Mouse (Mus musculus) limb, embryonic 13.5 days (tissue): ENCODE data around the gene Ntng1. TPM values are rescaled to one million over a fixed set of nuclear protein-coding genes. Genes with fewer than 3 reads are reported as not detected.

ENCODE experiments used
- ATAC-seq: fragments of 200-750 bp; cut with Nextera tagmentation; 2 replicates; pipeline ENCODE4 v1.8.0; 2017; ENCODE audit warnings: low read depth, moderate number of reproducible peaks, moderate TSS enrichment; ENCODE audit not compliant: low FRiP score
- H3K27ac ChIP-seq: fragments of 300-500 bp; sonication (generic); 2 replicates; pipeline ENCODE4 v1.5.1; 2015; ENCODE audit warnings: inconsistent platforms, mild to moderate bottlenecking, moderate library complexity
- H3K27me3 ChIP-seq: fragments of 300-500 bp; sonication (generic); 2 replicates; pipeline ENCODE4 v1.6.1; 2015; ENCODE audit warnings: mild to moderate bottlenecking, inconsistent platforms
- H3K36me3 ChIP-seq: fragments of 300-500 bp; sonication (generic); 2 replicates; pipeline ENCODE4 v1.6.1; 2015; ENCODE audit warnings: inconsistent platforms, mild to moderate bottlenecking, moderate library complexity
- H3K4me1 ChIP-seq: fragments of 300-500 bp; sonication (generic); 2 replicates; pipeline ENCODE4 v1.6.1; 2015; ENCODE audit warnings: inconsistent platforms
- H3K4me2 ChIP-seq: fragments of 300-500 bp; sonication (generic); replicated peaks from 2 replicates; pipeline ENCODE4 v1.6.1; 2015; ENCODE audit warnings: inconsistent platforms, mild to moderate bottlenecking, moderate library complexity
- H3K4me3 ChIP-seq: fragments of 300-500 bp; sonication (generic); 2 replicates; pipeline ENCODE4 v1.5.1; 2015; ENCODE audit warnings: moderate library complexity, mild to moderate bottlenecking, inconsistent platforms
- H3K9ac ChIP-seq: fragments of 300-500 bp; sonication (generic); 2 replicates; pipeline ENCODE4 v1.6.1; 2015; ENCODE audit warnings: mild to moderate bottlenecking, inconsistent platforms
- H3K9me3 ChIP-seq: fragments of 300-500 bp; sonication (generic); 2 replicates; pipeline ENCODE4 v1.6.1; 2016; ENCODE audit warnings: inconsistent platforms
- WGBS: fragments of 180-500 bp; shearing (Covaris S2); methylation state at CpG from one replicate; pipeline ENCODE4 v1.1.7; 2015; 5-methylcytosine and 5-hydroxymethylcytosine counted together
- polyA plus RNA-seq: library from polyadenylated mRNA; unstranded; fragments of >200 nt; fragmentation: Nextera tagmentation; extraction: Ambion mirVana; gene quantifications from 2 replicates; pipeline ENCODE4 v1.2.1, GENCODE M21; 2015

The Ntng1 gene
- polyA plus RNA-seq, 1 experiment from 2014 or later: 8.6 TPM

DNA sequence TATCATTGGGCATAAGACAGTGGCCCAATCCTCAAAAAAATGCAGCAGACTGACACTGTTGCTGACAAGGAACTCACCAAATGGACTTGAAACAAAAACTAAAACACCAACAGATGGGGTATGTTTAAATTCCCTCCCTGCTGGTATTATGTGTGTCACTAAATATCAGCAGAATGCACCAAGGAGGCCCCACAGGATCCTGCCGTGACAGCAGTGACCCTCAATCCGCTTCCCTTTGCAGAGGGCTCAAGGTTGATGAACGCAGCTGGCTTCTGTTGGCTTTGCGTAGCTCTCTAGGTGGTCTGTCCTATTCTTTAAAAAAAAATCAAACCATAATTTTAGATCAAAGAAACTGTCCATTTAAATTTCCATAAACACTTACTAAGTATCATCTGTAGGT is 226.7 kb downstream of the Ntng1 start:
- no peaks in the 10 kb centered on the region for H3K9me3 ChIP-seq
- no peak overlapping the region for H3K27ac ChIP-seq
- no peaks in the 10 kb centered on the region for H3K36me3 ChIP-seq
- no peak overlapping the region for H3K4me2 ChIP-seq
- no peak overlapping the region for H3K9ac ChIP-seq
- H3K4me3 ChIP-seq: no peak overlapping the region
- peaks cover 17% of the 10 kb centered on the region for H3K4me1 ChIP-seq
- WGBS: 38% methylated on average over 4 of the region's 4 CpGs
- 0 out of 2 replicates have a peak, but pooled peaks cover 4% of the 10 kb centered on the region for H3K27me3 ChIP-seq
- ATAC-seq: no peak

DNA sequence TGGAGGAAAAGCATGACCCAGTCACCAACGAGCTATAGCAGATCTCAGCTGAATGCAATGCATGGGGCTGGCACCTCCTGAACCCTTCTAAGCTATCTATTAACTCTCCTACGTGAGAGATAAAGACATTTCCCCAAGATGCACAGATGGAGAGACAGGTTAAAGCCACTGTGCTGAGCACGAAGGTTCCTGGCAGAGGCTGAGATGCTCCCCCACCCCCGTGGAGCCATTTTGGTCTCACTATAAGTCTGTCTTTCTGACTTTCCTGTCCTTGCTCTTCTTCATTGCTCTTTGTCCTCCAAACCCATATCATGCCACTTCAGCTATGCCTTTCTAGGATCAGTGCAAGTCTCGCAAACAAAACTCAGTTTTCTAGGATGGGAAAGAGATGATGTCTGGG is 229.6 kb downstream of the Ntng1 start:
- Histone ChIP-seq H3K9ac (no peak overlapping the region), H3K36me3 (no peaks in the 10 kb centered on the region), H3K4me2 (no peak overlapping the region), H3K27ac (no peak overlapping the region), H3K27me3 (0 out of 2 replicates have a peak, but pooled peaks cover 4% of the 10 kb centered on the region), H3K4me1 (peaks cover 19% of the 10 kb centered on the region), H3K4me3 (no peak overlapping the region), H3K9me3 (no peaks in the 10 kb centered on the region)
- ATAC-seq: no peak
- 77% methylated on average over 5 of the region's 5 CpGs for WGBS

DNA sequence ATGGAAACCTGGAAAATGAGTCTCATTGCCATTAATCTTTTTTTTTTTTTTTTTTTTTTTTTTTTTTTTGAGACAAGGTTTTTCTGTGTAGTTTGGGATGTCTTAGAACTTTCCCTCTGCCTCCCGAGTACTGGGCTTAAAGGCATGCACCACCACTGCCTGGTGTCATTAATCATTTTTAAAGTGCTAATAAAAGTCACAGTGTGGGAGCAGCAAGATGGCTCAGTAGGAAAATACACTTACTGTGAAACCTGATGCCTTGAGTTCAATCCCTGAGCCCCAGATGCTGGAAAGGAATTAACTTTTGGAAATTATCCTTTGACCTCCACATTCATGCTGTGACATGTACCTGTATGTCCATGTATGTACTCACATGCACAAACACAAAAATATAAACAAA is 253.2 kb downstream of the Ntng1 start:
- no peak; the same call in 1 of the 2 replicates for ATAC-seq
- no peak overlapping the region for H3K4me3 ChIP-seq

DNA sequence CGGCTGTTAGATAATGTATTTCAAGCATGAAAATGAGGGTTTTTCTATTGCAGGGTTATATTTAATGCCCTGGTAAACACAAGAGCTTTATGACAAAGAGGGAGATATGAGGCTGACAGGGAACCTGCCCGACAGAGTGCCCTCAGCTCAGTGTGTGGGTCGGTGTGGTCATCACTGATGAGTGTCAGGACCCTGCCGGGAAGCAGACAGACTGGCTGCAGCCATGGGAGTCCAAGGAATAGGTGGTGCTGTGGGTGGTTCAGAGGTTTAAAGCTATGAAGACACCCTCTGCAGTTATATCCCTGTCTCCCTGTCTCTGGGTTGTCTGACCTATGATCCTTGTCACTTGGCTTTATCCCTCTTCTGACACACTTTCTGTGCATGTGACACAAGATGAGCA is 258.1 kb downstream of the Ntng1 start:
- no peaks in the 10 kb centered on the region for H3K36me3 ChIP-seq

More for the DNA sequence above, 253.2 kb downstream of the Ntng1 start:
- Histone ChIP-seq H3K36me3 (no peaks in the 10 kb centered on the region), H3K9ac (no peak overlapping the region), H3K9me3 (no peaks in the 10 kb centered on the region), H3K27ac (no peak overlapping the region), H3K4me1 (no peaks in the 10 kb centered on the region), H3K27me3 (no peaks in the 10 kb centered on the region), H3K4me2 (no peak overlapping the region)
- WGBS: 0% methylated on average over 1 of the region's 1 CpGs

GRCm38 (mm10) chr3:109879061-109879460 is 264.8 kb downstream of the Ntng1 start:
- Histone ChIP-seq H3K4me3 (no peak overlapping the region), H3K27ac (no peak overlapping the region), H3K9me3 (no peaks in the 10 kb centered on the region), H3K4me2 (no peak overlapping the region), H3K36me3 (no peaks in the 10 kb centered on the region), H3K9ac (no peak overlapping the region), H3K27me3 (no peaks in the 10 kb centered on the region), H3K4me1 (no peaks in the 10 kb centered on the region)
- 78% methylated on average over 4 of the region's 4 CpGs for WGBS
- ATAC-seq: no peak

More for the DNA sequence above, 258.1 kb downstream of the Ntng1 start:
- no peaks in the 10 kb centered on the region for H3K27me3 ChIP-seq
- ATAC-seq: no peak
- no peak overlapping the region for H3K9ac ChIP-seq
- H3K27ac ChIP-seq: no peak overlapping the region
- H3K4me1 ChIP-seq: no peaks in the 10 kb centered on the region
- H3K4me2 ChIP-seq: no peak overlapping the region
- 84% methylated on average over 4 of the region's 4 CpGs for WGBS
- H3K4me3 ChIP-seq: no peak overlapping the region
- no peaks in the 10 kb centered on the region for H3K9me3 ChIP-seq

- H3K27ac ChIP-seq: no peak overlapping the region
- H3K9me3 ChIP-seq: no peaks in the 10 kb centered on the region
- no peak overlapping the region for H3K4me2 ChIP-seq
- H3K27me3 ChIP-seq: no peaks in the 10 kb centered on the region
- 89% methylated on average over 17 of the region's 17 CpGs for WGBS
- H3K4me3 ChIP-seq: no peak overlapping the region
- ATAC-seq: no peak
- H3K36me3 ChIP-seq: no peaks in the 10 kb centered on the region
- no peaks in the 10 kb centered on the region for H3K4me1 ChIP-seq
- H3K9ac ChIP-seq: no peak overlapping the region
Measured at GRCm38 (mm10) chr3:109871986-109872385, 271.8 kb downstream of the Ntng1 start.

DNA sequence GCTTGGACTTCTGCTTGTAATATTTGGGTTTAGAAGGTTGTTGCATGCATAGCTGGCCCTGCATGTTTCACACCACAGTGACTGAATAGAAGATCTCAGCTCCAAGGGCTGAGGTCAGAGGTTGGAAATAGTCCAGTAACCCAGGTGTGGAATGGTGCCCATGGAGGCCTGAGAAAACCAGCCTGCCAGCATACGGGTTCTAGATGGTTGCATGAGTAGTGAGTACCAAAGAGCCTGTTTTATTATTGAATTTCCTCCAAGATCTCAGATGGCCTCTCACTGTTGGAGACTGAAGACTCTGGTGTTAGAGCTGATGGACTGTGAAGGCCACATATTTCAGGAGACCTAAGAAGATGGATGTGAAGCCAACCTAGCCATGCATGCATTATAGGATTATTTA is 285.5 kb downstream of the Ntng1 start:
- Histone ChIP-seq H3K27me3 (no peaks in the 10 kb centered on the region), H3K9me3 (no peaks in the 10 kb centered on the region), H3K4me2 (no peak overlapping the region), H3K36me3 (no peaks in the 10 kb centered on the region), H3K4me3 (no peak overlapping the region), H3K4me1 (no peaks in the 10 kb centered on the region), H3K27ac (no peak overlapping the region), H3K9ac (no peak overlapping the region)
- 86% methylated on average over 1 of the region's 1 CpGs for WGBS
- no peak for ATAC-seq

DNA sequence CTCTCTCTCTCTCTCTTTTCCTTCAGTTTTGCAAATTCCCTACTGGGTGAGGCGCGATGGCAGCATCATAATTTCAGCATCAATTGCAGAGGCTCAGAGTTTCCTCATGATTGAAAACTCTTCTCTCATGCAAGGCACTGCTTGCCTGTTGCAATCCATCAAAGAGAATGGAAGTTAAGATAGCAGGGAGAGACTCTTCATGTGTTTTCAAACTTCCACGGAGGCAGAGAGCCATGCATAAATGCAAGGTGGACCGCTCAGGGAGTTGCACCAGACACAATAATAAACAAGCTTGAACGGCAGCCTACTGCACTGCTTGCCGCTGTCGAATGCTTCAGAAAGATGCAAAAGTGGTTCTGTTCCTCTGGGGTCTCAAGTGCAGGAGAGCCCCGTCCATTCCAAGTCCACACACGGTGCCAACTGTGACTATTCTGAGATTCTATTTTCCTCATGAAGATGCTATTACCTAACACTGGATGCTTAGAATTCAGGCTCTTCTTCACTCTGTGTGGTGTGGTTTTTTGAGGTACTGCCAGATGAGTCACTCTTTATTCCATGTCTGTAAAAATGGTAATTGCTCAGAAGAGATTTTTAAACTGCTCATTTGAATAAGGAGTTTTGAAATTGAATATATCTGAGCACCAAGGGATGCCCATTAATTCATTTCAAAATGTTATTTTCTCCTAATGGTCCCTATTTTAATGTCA is 289.2 kb downstream of the Ntng1 start:
- Histone ChIP-seq H3K27ac (no peak overlapping the region), H3K27me3 (no peaks in the 10 kb centered on the region), H3K4me3 (no peak overlapping the region), H3K4me2 (no peak overlapping the region), H3K9ac (no peak overlapping the region), H3K9me3 (no peaks in the 10 kb centered on the region), H3K4me1 (peaks cover 5% of the 10 kb centered on the region), H3K36me3 (no peaks in the 10 kb centered on the region)
- ATAC-seq: no peak
- 83% methylated on average over 9 of the region's 9 CpGs for WGBS

GRCm38 (mm10) chr3:109846660-109847059 is 297.2 kb downstream of the Ntng1 start:
- Histone ChIP-seq H3K27ac (no peak overlapping the region), H3K36me3 (no peaks in the 10 kb centered on the region), H3K27me3 (no peaks in the 10 kb centered on the region), H3K4me1 (peaks cover 5% of the 10 kb centered on the region), H3K4me3 (no peak overlapping the region), H3K4me2 (no peak overlapping the region), H3K9me3 (no peaks in the 10 kb centered on the region), H3K9ac (no peak overlapping the region)
- 80% methylated on average over 4 of the region's 4 CpGs for WGBS
- no peak for ATAC-seq

DNA sequence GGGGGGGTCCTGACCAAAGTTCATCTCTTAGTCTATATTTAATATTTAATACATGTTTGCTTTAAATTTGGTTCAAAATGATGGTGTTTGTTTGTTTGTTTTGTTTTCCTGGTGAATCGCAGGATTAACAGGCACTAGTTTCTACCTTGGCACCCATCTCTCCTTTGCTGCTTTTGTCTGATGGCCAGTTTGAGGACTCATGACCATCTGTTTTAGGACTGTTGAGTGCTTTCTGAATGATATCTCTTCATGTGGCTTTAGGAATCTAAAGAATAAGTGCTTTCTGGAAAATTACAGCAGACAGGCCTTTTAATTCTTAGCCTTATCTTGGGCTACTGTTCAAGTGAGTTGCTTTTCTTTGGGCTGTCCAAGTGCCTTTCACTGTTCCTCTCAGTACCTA is 318.0 kb downstream of the Ntng1 start:
- no peak overlapping the region for H3K4me3 ChIP-seq
- H3K4me2 ChIP-seq: no peak overlapping the region
- no peak overlapping the region for H3K9ac ChIP-seq
- no peaks in the 10 kb centered on the region for H3K9me3 ChIP-seq
- 89% methylated on average over 1 of the region's 1 CpGs for WGBS
- ATAC-seq: no peak
- no peak overlapping the region for H3K27ac ChIP-seq
- H3K27me3 ChIP-seq: no peaks in the 10 kb centered on the region
- no peaks in the 10 kb centered on the region for H3K36me3 ChIP-seq
- no peaks in the 10 kb centered on the region for H3K4me1 ChIP-seq

- Histone ChIP-seq H3K9ac (no peak overlapping the region), H3K4me3 (no peak overlapping the region), H3K27me3 (no peaks in the 10 kb centered on the region), H3K36me3 (no peaks in the 10 kb centered on the region), H3K4me2 (no peak overlapping the region), H3K4me1 (no peaks in the 10 kb centered on the region), H3K27ac (no peak overlapping the region), H3K9me3 (no peaks in the 10 kb centered on the region)
- 74% methylated on average over 2 of the region's 2 CpGs for WGBS
- ATAC-seq: no peak
Measured at GRCm38 (mm10) chr3:109822803-109823474, 320.9 kb downstream of the Ntng1 start.

DNA sequence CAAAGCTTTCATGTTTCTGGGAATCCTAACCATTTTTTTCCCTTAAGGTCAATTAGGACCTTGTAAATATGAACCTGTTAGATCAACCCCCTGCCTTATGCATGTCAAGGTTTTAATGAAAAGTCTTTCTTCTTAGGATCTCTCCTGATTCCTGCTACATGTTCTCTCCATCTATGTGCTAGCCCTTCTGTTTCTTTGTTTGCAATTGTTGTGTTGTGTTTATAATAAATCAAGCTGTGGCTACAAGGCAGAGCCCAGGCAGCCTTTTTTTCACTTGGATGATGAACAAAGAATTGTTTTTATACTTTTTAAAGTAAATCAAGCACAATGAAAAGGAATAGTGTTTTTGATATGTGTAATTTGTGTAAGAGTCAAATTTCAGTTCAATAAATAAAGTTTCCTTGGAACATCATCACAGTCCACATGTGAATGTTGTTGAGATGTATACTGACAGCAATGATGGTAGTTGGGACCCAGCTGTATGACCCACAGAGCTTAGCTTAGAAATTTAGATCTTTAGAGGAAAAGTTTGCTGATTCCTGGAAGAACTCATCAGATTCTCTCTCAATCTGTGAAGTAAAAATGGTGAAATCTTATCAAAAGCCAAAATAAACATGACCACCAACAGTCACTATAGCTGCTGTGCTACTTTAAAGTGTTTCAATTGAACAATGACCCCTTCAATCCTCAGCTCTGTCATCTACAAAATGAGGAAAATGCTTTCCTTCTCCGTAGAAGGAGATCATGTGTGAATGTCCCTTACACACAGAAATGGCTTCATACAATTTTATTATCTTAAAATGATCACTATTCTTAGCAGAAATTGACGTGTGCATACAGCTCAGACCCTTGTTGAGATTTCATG is 324.8 kb downstream of the Ntng1 start:
- no peaks in the 10 kb centered on the region for H3K36me3 ChIP-seq
- H3K9ac ChIP-seq: no peak overlapping the region
- H3K4me2 ChIP-seq: no peak overlapping the region
- no peaks in the 10 kb centered on the region for H3K9me3 ChIP-seq
- H3K4me3 ChIP-seq: no peak overlapping the region
- ATAC-seq: no peak
- no peak overlapping the region for H3K27ac ChIP-seq
- no peaks in the 10 kb centered on the region for H3K4me1 ChIP-seq
- no peaks in the 10 kb centered on the region for H3K27me3 ChIP-seq
- WGBS: 83% methylated on average over 2 of the region's 2 CpGs
